Mouse (Mus musculus) forebrain, postnatal 0 days (tissue): ENCODE data around the gene Slc8a2. TPM values are rescaled to one million over a fixed set of nuclear protein-coding genes. Genes with fewer than 3 reads are reported as not detected.
A peak's percentile ranks its signal among the peaks of the same experiment; 100 is the strongest.

Source experiments
- ATAC-seq: fragments of 200-750 bp; cut with Nextera tagmentation; 2 replicates; pipeline ENCODE4 v1.8.0; 2017; ENCODE audit warnings: mild to moderate bottlenecking, moderate library complexity
- DNase-seq: peaks from one replicate; pipeline ENCODE4 v3.0.0-alpha.2; 2015
- H3K27ac ChIP-seq: fragments of 300-500 bp; sonication (generic); 2 replicates; pipeline ENCODE4 v1.5.1; 2014; ENCODE audit warnings: low read depth, mild to moderate bottlenecking, antibody characterized with exemption, low read length, moderate library complexity, mixed read lengths
- H3K27me3 ChIP-seq: fragments of 300-500 bp; sonication (generic); 2 replicates; pipeline ENCODE4 v1.6.1; 2014; ENCODE audit warnings: mild to moderate bottlenecking, low read length, mixed read lengths; ENCODE audit not compliant: insufficient read depth
- H3K36me3 ChIP-seq: fragments of 300-500 bp; sonication (generic); 2 replicates; pipeline ENCODE4 v1.6.1; 2014; ENCODE audit warnings: mild to moderate bottlenecking, moderate library complexity; ENCODE audit not compliant: insufficient read depth
- H3K4me1 ChIP-seq: fragments of 300-500 bp; sonication (generic); 2 replicates; pipeline ENCODE4 v1.6.1; 2014; ENCODE audit warnings: antibody characterized with exemption; ENCODE audit not compliant: insufficient read depth
- H3K4me2 ChIP-seq: fragments of 300-500 bp; sonication (generic); 2 replicates; pipeline ENCODE4 v1.6.1; 2014; ENCODE audit warnings: low read depth, mild to moderate bottlenecking, moderate library complexity
- H3K4me3 ChIP-seq: fragments of 300-500 bp; sonication (generic); 2 replicates; pipeline ENCODE4 v1.5.1; 2014; ENCODE audit warnings: low read depth, low read length, mixed read lengths
- H3K9ac ChIP-seq: fragments of 300-500 bp; sonication (generic); 2 replicates; pipeline ENCODE4 v1.6.1; 2014; ENCODE audit warnings: mild to moderate bottlenecking
- H3K9me3 ChIP-seq: fragments of 300-500 bp; sonication (generic); 2 replicates; pipeline ENCODE4 v1.6.1; 2016; ENCODE audit warnings: low read length
- CTCF ChIP-seq: sonication (generic); IDR thresholded peaks from 2 replicates; pipeline ENCODE4 v1.5.1; 2016; ENCODE audit warnings: antibody characterized with exemption, control low read depth, low read depth
- WGBS: fragments of 180-500 bp; shearing (Covaris S2); extraction: QIAGEN DNeasy Blood & Tissue Kit; methylation state at CpG from one replicate; pipeline ENCODE4 v1.1.7; 2014; 5-methylcytosine and 5-hydroxymethylcytosine counted together
- polyA plus RNA-seq: library from polyadenylated mRNA; unstranded; fragments of >200 nt; fragmentation: Nextera tagmentation; extraction: Ambion mirVana; gene quantifications from 2 replicates; pipeline ENCODE4 v1.2.1, GENCODE M21; 2015
- total RNA-seq: library from RNA; depleted of rRNA; stranded (reverse); fragments of >200 nt; gene quantifications from 2 replicates; pipeline ENCODE4 v1.2.3, GENCODE M21; 2014

Gene Slc8a2
- total and polyA plus RNA-seq, 2 experiments from 2014 or later: 0.99 to 55.8 TPM

DNA sequence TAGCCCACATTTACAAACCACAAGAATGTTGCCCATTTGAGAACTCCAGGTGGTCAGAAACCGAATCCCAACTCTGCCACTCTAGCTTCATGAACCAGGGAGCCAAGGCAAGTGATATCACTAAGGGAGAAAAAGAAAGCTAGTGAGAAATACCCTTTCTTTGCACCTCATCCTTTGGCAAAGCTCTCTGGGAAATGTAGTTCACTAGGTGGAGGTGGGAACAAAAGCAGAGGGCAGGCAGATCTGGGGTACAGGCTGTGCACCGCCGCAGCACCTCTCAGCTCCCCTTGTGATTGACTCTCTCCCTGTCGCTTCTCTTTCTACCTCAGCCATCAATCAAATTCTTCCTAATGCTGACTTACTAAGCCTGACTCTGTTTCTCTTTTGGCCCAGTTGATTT is 48.5 kb downstream of the Slc8a2 start:
- Histone ChIP-seq H3K9me3 (no peaks in the 10 kb centered on the region), H3K4me2 (no peak overlapping the region), H3K4me1 (peaks cover 10% of the 10 kb centered on the region), H3K9ac (no peak overlapping the region), H3K36me3 (peaks cover 41% of the 10 kb centered on the region), H3K27ac (no peak overlapping the region), H3K4me3 (no peak overlapping the region), H3K27me3 (no peaks in the 10 kb centered on the region)
- DNase-seq (no peak), ATAC-seq (no peak)
- 80% methylated on average over 4 of the region's 4 CpGs for WGBS
- TF ChIP-seq CTCF: no peak

DNA sequence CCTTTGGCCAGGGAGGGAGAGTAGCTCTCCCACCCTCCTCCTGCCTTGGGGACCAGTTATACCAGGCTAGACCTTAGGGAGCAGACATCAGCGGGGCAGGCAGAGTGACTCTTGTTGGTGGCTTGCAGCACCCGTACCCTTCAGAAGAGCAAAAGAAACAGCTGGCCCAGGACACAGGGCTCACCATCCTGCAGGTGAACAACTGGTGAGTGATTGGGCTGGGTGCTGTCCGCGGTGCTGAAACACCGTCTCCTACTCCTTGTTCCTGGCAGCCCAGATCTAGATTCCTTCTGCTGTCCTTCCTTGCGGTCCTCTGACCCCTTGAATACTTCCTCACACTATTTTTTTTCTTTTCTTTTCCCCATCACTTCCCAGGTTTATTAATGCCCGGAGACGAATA is 54.0 kb downstream of the Slc8a2 start:
- peaks cover 50% of the 10 kb centered on the region for H3K36me3 ChIP-seq
- H3K27ac ChIP-seq: no peak overlapping the region
- H3K9me3 ChIP-seq: no peaks in the 10 kb centered on the region
- H3K4me3 ChIP-seq: no peak overlapping the region
- ATAC-seq (no peak), DNase-seq (no peak)
- 22% methylated on average over 8 of the region's 8 CpGs for WGBS
- no peaks in the 10 kb centered on the region for H3K4me1 ChIP-seq
- no peak for TF ChIP-seq CTCF
- H3K4me2 ChIP-seq: no peak overlapping the region
- H3K9ac ChIP-seq: no peak overlapping the region
- H3K27me3 ChIP-seq: no peaks in the 10 kb centered on the region

DNA sequence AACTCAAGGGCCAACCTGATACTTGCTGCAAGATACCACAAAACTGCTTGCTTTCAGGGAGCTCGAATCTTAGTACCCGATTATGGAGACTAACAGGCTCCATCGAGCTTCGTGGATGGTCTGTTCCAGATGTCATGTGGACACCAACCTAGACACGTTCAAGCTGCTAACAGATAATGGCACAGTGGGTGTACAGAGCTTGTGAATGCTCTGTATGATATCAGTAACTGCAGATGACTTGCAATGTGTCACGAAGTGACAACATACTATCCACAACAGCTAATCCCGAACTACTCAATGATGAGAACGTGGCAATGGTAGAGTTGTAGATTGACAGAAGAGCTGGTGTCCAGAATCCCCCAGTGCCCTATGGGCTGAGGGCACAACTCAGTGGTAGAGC is 57.9 kb downstream of the Slc8a2 start:
- ATAC-seq (no peak), DNase-seq (no peak)
- H3K4me2 ChIP-seq: no peak overlapping the region
- H3K4me3 ChIP-seq: no peak overlapping the region
- 82% methylated on average over 8 of the region's 8 CpGs for WGBS
- no peaks in the 10 kb centered on the region for H3K9me3 ChIP-seq
- no peaks in the 10 kb centered on the region for H3K27me3 ChIP-seq
- H3K9ac ChIP-seq: no peak overlapping the region
- peaks cover 26% of the 10 kb centered on the region for H3K36me3 ChIP-seq
- no peak overlapping the region for H3K27ac ChIP-seq
- no peak for TF ChIP-seq CTCF
- no peaks in the 10 kb centered on the region for H3K4me1 ChIP-seq

DNA sequence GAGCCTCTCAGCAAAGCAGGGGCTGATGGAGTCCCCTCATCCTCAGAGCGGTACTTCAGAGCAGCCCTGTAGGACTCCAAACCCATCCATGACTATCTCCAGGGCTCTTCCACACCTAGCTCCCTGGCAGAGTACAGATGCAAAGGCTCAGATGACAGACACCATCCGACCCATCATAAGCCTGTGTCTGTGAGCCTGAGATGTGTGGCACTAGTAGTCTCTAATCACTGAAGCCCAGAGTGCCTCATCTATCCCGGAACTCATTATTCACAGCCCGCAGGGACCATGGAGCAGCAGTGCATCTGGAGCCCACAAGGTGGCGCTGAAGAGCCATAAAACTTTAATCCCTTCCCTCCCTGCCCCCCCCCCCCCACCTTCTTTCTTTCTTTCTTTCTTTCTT is 62.7 kb downstream of the Slc8a2 start:
- Histone ChIP-seq H3K27ac (no peak overlapping the region), H3K4me2 (no peak overlapping the region), H3K9me3 (no peaks in the 10 kb centered on the region), H3K4me3 (no peak overlapping the region), H3K9ac (no peak overlapping the region), H3K27me3 (no peaks in the 10 kb centered on the region), H3K36me3 (peaks cover 1% of the 10 kb centered on the region; the same call in 1 of the 2 replicates), H3K4me1 (no peaks in the 10 kb centered on the region)
- WGBS: 18% methylated on average over 5 of the region's 5 CpGs
- ATAC-seq: peak; percentile 81
- peak; percentile 77 for TF ChIP-seq CTCF
- DNase-seq: peak; percentile 91

DNA sequence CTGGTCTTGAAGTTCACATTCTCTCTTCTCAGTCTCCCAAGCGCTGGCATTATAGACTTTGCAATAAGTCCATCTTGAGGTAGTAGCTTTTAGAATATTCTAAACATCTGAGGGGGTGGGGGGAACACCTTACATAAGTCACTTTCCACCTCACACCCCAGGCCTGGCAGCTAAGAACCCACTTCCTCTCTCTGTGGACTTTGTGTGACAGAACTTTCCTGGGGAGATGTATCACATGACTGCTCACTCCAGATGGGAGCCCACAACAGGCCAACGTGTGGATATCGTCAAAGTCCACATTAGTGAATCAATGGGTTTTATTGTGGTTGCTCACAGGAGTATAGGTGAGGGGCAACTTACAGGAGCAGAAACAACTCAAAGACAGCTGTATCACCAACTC is 64.1 kb downstream of the Slc8a2 start:
- H3K27ac ChIP-seq: no peak overlapping the region
- H3K27me3 ChIP-seq: no peaks in the 10 kb centered on the region
- H3K4me1 ChIP-seq: no peaks in the 10 kb centered on the region
- no peaks in the 10 kb centered on the region for H3K9me3 ChIP-seq
- H3K36me3 ChIP-seq: peaks cover 15% of the 10 kb centered on the region
- 61% methylated on average over 3 of the region's 3 CpGs for WGBS
- ATAC-seq (no peak), DNase-seq (no peak)
- H3K4me3 ChIP-seq: no peak overlapping the region
- H3K4me2 ChIP-seq: no peak overlapping the region
- no peak for TF ChIP-seq CTCF
- no peak overlapping the region for H3K9ac ChIP-seq

DNA sequence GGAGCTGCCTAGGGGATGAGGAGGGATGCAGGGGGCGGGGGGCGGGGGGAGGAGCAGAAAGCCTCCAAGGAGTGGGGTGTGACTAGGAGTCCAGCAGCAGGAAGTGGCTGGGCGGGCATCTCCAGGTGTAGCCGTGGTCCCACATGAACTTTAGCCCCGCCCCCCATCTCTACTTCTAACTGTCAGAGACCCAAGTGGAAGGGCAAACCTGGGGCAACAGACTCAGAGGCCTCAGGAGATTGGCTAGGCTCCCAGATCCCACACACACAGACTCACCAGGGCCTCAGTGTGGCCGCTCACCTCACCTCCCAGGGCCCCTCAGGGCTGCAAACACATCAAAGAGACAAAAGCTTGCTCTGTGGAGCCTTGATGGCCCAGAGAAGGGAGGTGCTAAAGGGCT is 67.0 kb downstream of the Slc8a2 start:
- Histone ChIP-seq H3K4me2 (no peak overlapping the region), H3K27ac (no peak overlapping the region), H3K4me3 (no peak overlapping the region), H3K4me1 (no peaks in the 10 kb centered on the region), H3K27me3 (no peaks in the 10 kb centered on the region), H3K9ac (no peak overlapping the region), H3K9me3 (no peaks in the 10 kb centered on the region), H3K36me3 (peaks cover 36% of the 10 kb centered on the region)
- DNase-seq (no peak), ATAC-seq (no peak)
- no peak for TF ChIP-seq CTCF
- 55% methylated on average over 6 of the region's 6 CpGs for WGBS

DNA sequence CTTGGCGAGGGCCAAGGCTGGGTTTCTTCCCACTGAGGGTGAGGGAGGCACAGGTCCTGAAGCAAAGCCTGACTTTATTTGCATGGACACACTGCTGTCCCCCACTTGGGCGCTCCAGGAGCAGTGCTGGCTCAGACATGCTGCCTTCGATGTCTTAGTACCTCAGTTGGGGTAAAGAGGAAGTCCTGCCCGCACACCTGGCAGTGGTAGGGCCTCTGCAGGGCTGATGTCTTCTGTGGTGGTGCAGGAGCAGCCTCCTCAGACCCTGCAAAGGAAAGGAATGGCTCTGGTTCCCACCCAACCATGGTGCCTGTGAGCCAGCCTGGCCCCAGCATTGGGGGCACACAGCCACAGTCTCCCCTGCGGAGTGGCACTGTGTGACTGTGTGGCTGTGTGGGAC is 67.5 kb downstream of the Slc8a2 start:
- WGBS: 81% methylated on average over 5 of the region's 5 CpGs

DNA sequence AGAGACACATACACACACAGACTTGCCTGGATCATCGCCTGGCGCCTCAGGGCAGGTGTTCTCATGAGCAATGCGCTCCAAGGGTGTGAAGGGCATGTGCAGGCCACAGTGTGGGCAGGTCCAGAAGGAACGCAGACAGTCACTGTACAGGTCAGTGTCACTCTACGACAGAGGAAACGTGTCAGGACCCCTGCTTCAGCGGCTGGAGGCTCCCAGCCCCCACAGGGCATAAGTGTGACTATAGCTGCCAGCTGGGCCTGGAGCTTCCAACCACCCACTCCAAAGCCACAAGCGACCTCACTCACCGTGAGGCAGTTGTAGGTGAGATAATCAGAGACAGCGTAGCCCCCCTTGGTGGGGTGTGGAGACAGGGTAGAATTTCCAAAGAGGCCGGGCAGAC is 68.9 kb downstream of the Slc8a2 start:
- no peaks in the 10 kb centered on the region for H3K27me3 ChIP-seq
- no peaks in the 10 kb centered on the region for H3K4me1 ChIP-seq
- H3K4me3 ChIP-seq: no peak overlapping the region
- peaks cover 48% of the 10 kb centered on the region for H3K36me3 ChIP-seq
- DNase-seq (no peak), ATAC-seq (no peak)
- WGBS: 90% methylated on average over 11 of the region's 11 CpGs
- H3K9ac ChIP-seq: no peak overlapping the region
- TF ChIP-seq CTCF: no peak
- no peak overlapping the region for H3K27ac ChIP-seq
- H3K4me2 ChIP-seq: no peak overlapping the region
- no peaks in the 10 kb centered on the region for H3K9me3 ChIP-seq

More for the DNA sequence above, 67.5 kb downstream of the Slc8a2 start:
- Histone ChIP-seq H3K4me3 (no peak overlapping the region), H3K4me2 (no peak overlapping the region), H3K27ac (no peak overlapping the region), H3K36me3 (peaks cover 38% of the 10 kb centered on the region), H3K9me3 (no peaks in the 10 kb centered on the region), H3K9ac (no peak overlapping the region), H3K4me1 (no peaks in the 10 kb centered on the region), H3K27me3 (no peaks in the 10 kb centered on the region)
- TF ChIP-seq CTCF: no peak
- DNase-seq: no peak
- no peak for ATAC-seq
